Mouse (Mus musculus): Measurements from ENCODE around the gene P4htm. TPM values are rescaled to one million over a fixed set of nuclear protein-coding genes. Genes with fewer than 3 reads are reported as not detected.

P4htm gene
- polyA plus RNA-seq, 1 experiment: 19.6 TPM

- H3K4me3 ChIP-seq (replicated peaks; ENCODE audit: extremely low read depth, low read depth, low read length): no peak overlapping the region
- DNase-seq: no peak
- WGBS: 76% methylated on average over 10 of the region's 10 CpGs
- TF ChIP-seq CTCF (IDR thresholded peaks at IDR 0.05; ENCODE audit: insufficient read depth, low read length) (no peak), POLR2A (IDR thresholded peaks at IDR 0.05; ENCODE audit: borderline replicate concordance, extremely low read depth, low read depth, low read length) (no peak)
- H3K4me1 ChIP-seq (ENCODE audit: control insufficient read depth, insufficient read depth, low read length): 0 out of 2 replicates have a peak, but pooled peaks cover 4% of the 10 kb centered on the region
These were observed 25.1 kb downstream of the P4htm start for GRCm38 (mm10) chr9:108572321-108572720.

GRCm38 (mm10) chr9:108571401-108571973, 26.0 kb downstream of the P4htm start:
- WGBS: 95% methylated on average over 16 of the region's 16 CpGs

GRCm38 (mm10) chr9:108570207-108570896, 27.1 kb downstream of the P4htm start:
- H3K4me3 ChIP-seq (replicated peaks; ENCODE audit: extremely low read depth, low read depth, low read length): peak overlapping the region; percentile 49
- peak; percentile 75 for DNase-seq
- under 1% methylated on average over 40 of the region's 40 CpGs for WGBS
- peak; percentile 76 for TF ChIP-seq CTCF (IDR thresholded peaks at IDR 0.05; ENCODE audit: insufficient read depth, low read length)
- TF ChIP-seq POLR2A (IDR thresholded peaks at IDR 0.05; ENCODE audit: borderline replicate concordance, extremely low read depth, low read depth, low read length): no peak
- H3K4me1 ChIP-seq (ENCODE audit: control insufficient read depth, insufficient read depth, low read length): 0 out of 2 replicates have a peak, but pooled peaks cover 4% of the 10 kb centered on the region

More at GRCm38 (mm10) chr9:108571401-108571973, 26.0 kb downstream of the P4htm start:
- H3K4me1 ChIP-seq (ENCODE audit: control insufficient read depth, insufficient read depth, low read length): 0 out of 2 replicates have a peak, but pooled peaks cover 4% of the 10 kb centered on the region
- no peak overlapping the region for H3K4me3 ChIP-seq (replicated peaks; ENCODE audit: extremely low read depth, low read depth, low read length)
- no peak for TF ChIP-seq POLR2A (IDR thresholded peaks at IDR 0.05; ENCODE audit: borderline replicate concordance, extremely low read depth, low read depth, low read length)
- no peak for TF ChIP-seq CTCF (IDR thresholded peaks at IDR 0.05; ENCODE audit: insufficient read depth, low read length)
- no peak for DNase-seq

- 5% methylated on average over 42 of the region's 42 CpGs for WGBS
- peak; percentile 78 for DNase-seq
These were observed 27.9 kb downstream of the P4htm start, which contains the start of gene Dalrd3 for GRCm38 (mm10) chr9:108569381-108570206. Gene Dalrd3, plus strand, starts transcription at chr9:108569886.

GRCm38 (mm10) chr9:108568511-108568921, 29.0 kb downstream of the P4htm start:
- 66% methylated on average over 17 of the region's 17 CpGs for WGBS
- Histone ChIP-seq H3K4me3 (replicated peaks; ENCODE audit: extremely low read depth, low read depth, low read length) (no peak overlapping the region), H3K4me1 (ENCODE audit: control insufficient read depth, insufficient read depth, low read length) (0 out of 2 replicates have a peak, but pooled peaks cover 4% of the 10 kb centered on the region)
- TF ChIP-seq POLR2A (IDR thresholded peaks at IDR 0.05; ENCODE audit: borderline replicate concordance, extremely low read depth, low read depth, low read length): no peak
- no peak for TF ChIP-seq CTCF (IDR thresholded peaks at IDR 0.05; ENCODE audit: insufficient read depth, low read length)
- no peak for DNase-seq

More at GRCm38 (mm10) chr9:108569381-108570206, 27.9 kb downstream of the P4htm start, which contains the start of gene Dalrd3:
- H3K4me1 ChIP-seq (ENCODE audit: control insufficient read depth, insufficient read depth, low read length): 0 out of 2 replicates have a peak, but pooled peaks cover 4% of the 10 kb centered on the region
- peak within 1 kb of the TSS; percentile 49 for H3K4me3 ChIP-seq (replicated peaks; ENCODE audit: extremely low read depth, low read depth, low read length)
- TF ChIP-seq CTCF (IDR thresholded peaks at IDR 0.05; ENCODE audit: insufficient read depth, low read length): no peak
- peak; percentile 53; the same call in 1 of the 2 replicates for TF ChIP-seq POLR2A (IDR thresholded peaks at IDR 0.05; ENCODE audit: borderline replicate concordance, extremely low read depth, low read depth, low read length)

GRCm38 (mm10) chr9:108567931-108568419, 29.5 kb downstream of the P4htm start:
- Histone ChIP-seq H3K4me3 (replicated peaks; ENCODE audit: extremely low read depth, low read depth, low read length) (peak overlapping the region; percentile 97), H3K4me1 (ENCODE audit: control insufficient read depth, insufficient read depth, low read length) (0 out of 2 replicates have a peak, but pooled peaks cover 4% of the 10 kb centered on the region)
- TF ChIP-seq POLR2A (IDR thresholded peaks at IDR 0.05; ENCODE audit: borderline replicate concordance, extremely low read depth, low read depth, low read length) (no peak), CTCF (IDR thresholded peaks at IDR 0.05; ENCODE audit: insufficient read depth, low read length) (no peak)
- WGBS: 11% methylated on average over 18 of the region's 18 CpGs
- DNase-seq: no peak

GRCm38 (mm10) chr9:108566815-108567776, 30.4 kb downstream of the P4htm start, which contains the start of gene Ndufaf3:
Gene Ndufaf3, minus strand, starts transcription at chr9:108567434.
- H3K4me1 ChIP-seq (ENCODE audit: control insufficient read depth, insufficient read depth, low read length): 0 out of 2 replicates have a peak, but pooled peaks cover 4% of the 10 kb centered on the region
- DNase-seq: peak; percentile 95
- H3K4me3 ChIP-seq (replicated peaks; ENCODE audit: extremely low read depth, low read depth, low read length): peak within 1 kb of the TSS; percentile 97
- peak; percentile 98 for TF ChIP-seq POLR2A (IDR thresholded peaks at IDR 0.05; ENCODE audit: borderline replicate concordance, extremely low read depth, low read depth, low read length)
- peak; percentile 88 for TF ChIP-seq CTCF (IDR thresholded peaks at IDR 0.05; ENCODE audit: insufficient read depth, low read length)
- WGBS: under 1% methylated on average over 73 of the region's 73 CpGs

Data from lung, adult 2 months (tissue).